In genomic region chr5:135103999-135104660, GRCm38 (mm10) we compare ENCODE assay signal across 9 mouse cellular contexts. TPM values are rescaled to one million over a fixed set of nuclear protein-coding genes. Genes with fewer than 3 reads are reported as not detected.
DNase-seq lines count a peak whose midpoint lies in the region; ATAC-seq and TF ChIP-seq lines count a peak whose summit lies in the region.
"Had no signal": no experiment of that assay in that cellular context is flagged by ENCODE, and none has a peak within 500 bp of the region (broad histone marks: within the 10 kb centered on the region; RNA-seq: fewer than 3 reads in every experiment).

No protein-coding gene starts in this region.

- H3K27ac ChIP-seq in hindbrain, postnatal 0 days: no peak overlapping the region
- H3K27ac ChIP-seq in hindbrain, embryonic 12.5 days: no peak overlapping the region

- H3K4me3 ChIP-seq in hindbrain, postnatal 0 days (ENCODE audit: low read length): no peak overlapping the region
- H3K4me3 ChIP-seq in hindbrain, embryonic 12.5 days: no peak overlapping the region
- H3K4me3 ChIP-seq in E14TG2a.4 (replicated peaks; ENCODE audit: low read length): no peak overlapping the region
- H3K4me3 ChIP-seq: erythroblast, embryonic 14.5 days had no signal

- H3K9me3 ChIP-seq in hindbrain, postnatal 0 days (ENCODE audit: low read length): no peaks in the 10 kb centered on the region
- no peaks in the 10 kb centered on the region for H3K9me3 ChIP-seq in hindbrain, embryonic 12.5 days (replicated peaks)
- no peaks in the 10 kb centered on the region for H3K9me3 ChIP-seq in E14TG2a.4 (ENCODE audit: low read length)

- no peak overlapping the region for H3K4me2 ChIP-seq in hindbrain, postnatal 0 days (ENCODE audit: low read depth, low read length)
- no peak overlapping the region for H3K4me2 ChIP-seq in hindbrain, embryonic 12.5 days (replicated peaks)

- peak; percentile 57 for TF ChIP-seq CTCF in hindbrain, postnatal 0 days (IDR thresholded peaks at IDR 0.05; ENCODE audit: low read depth)
- TF ChIP-seq CTCF in E14TG2a.4 (conservative IDR thresholded peaks at IDR 0.05; ENCODE audit: low read length): peak; percentile 85

- no peak overlapping the region for H3K9ac ChIP-seq in hindbrain, postnatal 0 days (replicated peaks; ENCODE audit: low read length)
- H3K9ac ChIP-seq in hindbrain, embryonic 12.5 days: no peak overlapping the region

- no peaks in the 10 kb centered on the region for H3K36me3 ChIP-seq in hindbrain, postnatal 0 days (ENCODE audit: insufficient read depth, low read length)
- H3K36me3 ChIP-seq in hindbrain, embryonic 12.5 days: no peaks in the 10 kb centered on the region
- H3K36me3 ChIP-seq in E14TG2a.4 (ENCODE audit: insufficient read depth, low read length): no peaks in the 10 kb centered on the region

- WGBS in hindbrain, postnatal 0 days: 68% methylated on average over 11 of the region's 11 CpGs
- WGBS in hindbrain, embryonic 12.5 days: 65% methylated on average over 11 of the region's 11 CpGs

- no peak for DNase-seq in hindbrain, postnatal 0 days (ENCODE audit: low spot score)
- DNase-seq in 3T3-L1 (ENCODE audit: low read depth, low spot score): peak; percentile 48
- no peak for DNase-seq in layer of hippocampus, postnatal 36 days
- DNase-seq in gastrocnemius, adult 18-20 months (ENCODE audit: low spot score): no peak

- ATAC-seq in hindbrain, postnatal 0 days: no peak
- ATAC-seq in hindbrain, embryonic 12.5 days (ENCODE audit: low FRiP score): no peak
- peak; percentile 20; the same call in 1 of the 2 replicates for ATAC-seq in granulocyte monocyte progenitor cell, adult 5-6 weeks (replicated peaks; ENCODE audit: poor library complexity, severe bottlenecking)
- ATAC-seq in inflammation-experienced regulatory T-cells, adult 6 months: no peak

- 0 out of 2 replicates have a peak, but pooled peaks cover 5% of the 10 kb centered on the region for H3K4me1 ChIP-seq in hindbrain, postnatal 0 days (ENCODE audit: insufficient read depth, low read length)
- H3K4me1 ChIP-seq in hindbrain, embryonic 12.5 days: peaks cover 16% of the 10 kb centered on the region
- H3K4me1 ChIP-seq in E14TG2a.4 (replicated peaks; ENCODE audit: low read depth, low read length): peaks cover 24% of the 10 kb centered on the region

- H3K27me3 ChIP-seq in hindbrain, postnatal 0 days (ENCODE audit: insufficient read depth, low read length): peaks cover 27% of the 10 kb centered on the region
- peaks cover 49% of the 10 kb centered on the region for H3K27me3 ChIP-seq in hindbrain, embryonic 12.5 days
- H3K27me3 ChIP-seq in E14TG2a.4 (ENCODE audit: insufficient read depth, low read length): peaks cover 64% of the 10 kb centered on the region

RNA-seq across cellular contexts. Expression of gene Mlxipl, which starts 14.4 kb away (rescaled TPM):
- 0.58 and 2.3 TPM in 2 replicates for total RNA-seq in hindbrain, postnatal 0 days (2014; rRNA removed)
- polyA plus RNA-seq in hindbrain, postnatal 0 days (2015; fragmentation: Nextera tagmentation; extraction: Ambion mirVana): 0.86 and 1.4 TPM in 2 replicates
- 1.5 and 2.0 TPM in 2 replicates for polyA plus RNA-seq in hindbrain, embryonic 12.5 days (2016; fragmentation: Nextera tagmentation; extraction: Ambion mirVana)
- total RNA-seq in granulocyte monocyte progenitor cell, adult 5-6 weeks (2014; fragmentation: Nextera tagmentation): not detected in 2 replicates
- total RNA-seq in granulocyte monocyte progenitor cell, adult 5-6 weeks (2017): 1.2 TPM in 1 of 2 replicates, not detected in the other
- not detected for polyA plus RNA-seq in inflammation-experienced regulatory T-cells, adult 6 months (2017; shearing (Covaris generic))
- 1 to 10 TPM; 3.6 to 5.2 TPM for total RNA-seq in layer of hippocampus, postnatal 36 days (2021)
- 10 to 100 TPM; 54.5 to 64.1 TPM for total RNA-seq in gastrocnemius, adult 18-20 months (2021)

RNA-seq across cellular contexts. Expression of gene Vps37d, which starts 26.1 kb away (rescaled TPM):
- 97.1 and 100 TPM in 2 replicates for total RNA-seq in hindbrain, postnatal 0 days (2014; rRNA removed)
- 28.6 and 30.0 TPM in 2 replicates for polyA plus RNA-seq in hindbrain, postnatal 0 days (2015; fragmentation: Nextera tagmentation; extraction: Ambion mirVana)
- 31.6 and 34.2 TPM in 2 replicates for polyA plus RNA-seq in hindbrain, embryonic 12.5 days (2016; fragmentation: Nextera tagmentation; extraction: Ambion mirVana)
- not detected in 2 replicates for total RNA-seq in granulocyte monocyte progenitor cell, adult 5-6 weeks (2014; fragmentation: Nextera tagmentation)
- total RNA-seq in granulocyte monocyte progenitor cell, adult 5-6 weeks (2017): not detected in 2 replicates
- polyA plus RNA-seq in inflammation-experienced regulatory T-cells, adult 6 months (2017; shearing (Covaris generic)): not detected
- 10 to 100 TPM; 27.1 to 30.9 TPM for total RNA-seq in layer of hippocampus, postnatal 36 days (2021)
- under 1 TPM; 0.25 to 0.52 TPM for total RNA-seq in gastrocnemius, adult 18-20 months (2021)
- polyA plus RNA-seq: erythroblast, embryonic 14.5 days had no signal

RNA-seq across cellular contexts. Expression of gene Bud23, which starts 39.4 kb away (rescaled TPM):
- 44.8 and 52.2 TPM in 2 replicates for total RNA-seq in hindbrain, postnatal 0 days (2014; rRNA removed)
- polyA plus RNA-seq in hindbrain, postnatal 0 days (2015; fragmentation: Nextera tagmentation; extraction: Ambion mirVana): 64.5 TPM in 2 replicates
- polyA plus RNA-seq in hindbrain, embryonic 12.5 days (2016; fragmentation: Nextera tagmentation; extraction: Ambion mirVana): 113 and 119 TPM in 2 replicates
- total RNA-seq in granulocyte monocyte progenitor cell, adult 5-6 weeks (2014; fragmentation: Nextera tagmentation): 80.5 and 90.8 TPM in 2 replicates
- 44.9 and 89.9 TPM in 2 replicates for total RNA-seq in granulocyte monocyte progenitor cell, adult 5-6 weeks (2017)
- 10 to 100 TPM; 63.3 to 71.1 (median 67.0) TPM for polyA plus RNA-seq in inflammation-experienced regulatory T-cells, adult 6 months (2017; shearing (Covaris generic))
- total RNA-seq in layer of hippocampus, postnatal 36 days (2021): 10 to 100 TPM; 49.4 to 60.1 TPM
- 10 to 100 TPM; 28.2 to 35.7 TPM for total RNA-seq in gastrocnemius, adult 18-20 months (2021)

RNA-seq across cellular contexts. Expression of gene Dnajc30, which starts 40.1 kb away (rescaled TPM):
- 14.7 and 19.6 TPM in 2 replicates for total RNA-seq in hindbrain, postnatal 0 days (2014; rRNA removed)
- 43.4 and 45.3 TPM in 2 replicates for polyA plus RNA-seq in hindbrain, postnatal 0 days (2015; fragmentation: Nextera tagmentation; extraction: Ambion mirVana)
- polyA plus RNA-seq in hindbrain, embryonic 12.5 days (2016; fragmentation: Nextera tagmentation; extraction: Ambion mirVana): 28.9 and 34.4 TPM in 2 replicates
- 15.7 and 18.7 TPM in 2 replicates for total RNA-seq in granulocyte monocyte progenitor cell, adult 5-6 weeks (2014; fragmentation: Nextera tagmentation)
- 5.4 and 6.5 TPM in 2 replicates for total RNA-seq in granulocyte monocyte progenitor cell, adult 5-6 weeks (2017)
- polyA plus RNA-seq in inflammation-experienced regulatory T-cells, adult 6 months (2017; shearing (Covaris generic)): 10 to 100 TPM; 18.9 to 32.0 (median 30.4) TPM
- 10 to 100 TPM; 38.3 to 38.4 TPM for total RNA-seq in layer of hippocampus, postnatal 36 days (2021)
- total RNA-seq in gastrocnemius, adult 18-20 months (2021): 10 to 100 TPM; 26.7 to 28.1 TPM

RNA-seq across cellular contexts. Expression of gene Tbl2, which starts 45.3 kb away (rescaled TPM):
- 36.9 and 43.7 TPM in 2 replicates for total RNA-seq in hindbrain, postnatal 0 days (2014; rRNA removed)
- 10.7 and 12.3 TPM in 2 replicates for polyA plus RNA-seq in hindbrain, postnatal 0 days (2015; fragmentation: Nextera tagmentation; extraction: Ambion mirVana)
- 26.9 and 27.2 TPM in 2 replicates for polyA plus RNA-seq in hindbrain, embryonic 12.5 days (2016; fragmentation: Nextera tagmentation; extraction: Ambion mirVana)
- 14.7 and 19.2 TPM in 2 replicates for total RNA-seq in granulocyte monocyte progenitor cell, adult 5-6 weeks (2014; fragmentation: Nextera tagmentation)
- total RNA-seq in granulocyte monocyte progenitor cell, adult 5-6 weeks (2017): 19.1 and 23.0 TPM in 2 replicates
- polyA plus RNA-seq in inflammation-experienced regulatory T-cells, adult 6 months (2017; shearing (Covaris generic)): 1 to 10 TPM; 5.2 to 9.2 (median 5.8) TPM
- total RNA-seq in layer of hippocampus, postnatal 36 days (2021): 10 to 100 TPM; 32.3 to 33.0 TPM
- 1 to 10 TPM; 7.0 to 7.6 TPM for total RNA-seq in gastrocnemius, adult 18-20 months (2021)

Comparison
In these comparisons a context has a peak if more than half of its experiments do, and no peak if none do; other contexts are left out.
1. RNA of gene Mlxipl, which starts 14.4 kb away (total RNA-seq): 54.5 to 64.1 TPM in gastrocnemius, adult 18-20 months; 3.6 to 5.2 TPM in layer of hippocampus, postnatal 36 days, 1.2 TPM in granulocyte monocyte progenitor cell, adult 5-6 weeks and 0.58 to 2.3 TPM in hindbrain, postnatal 0 days; every median in the first group is over 4 times any median in the second.
2. RNA of gene Vps37d, which starts 26.1 kb away (total RNA-seq): 97.1 to 100 TPM in hindbrain, postnatal 0 days and 27.1 to 30.9 TPM in layer of hippocampus, postnatal 36 days; 0.25 to 0.52 TPM in gastrocnemius, adult 18-20 months and not detected in granulocyte monocyte progenitor cell, adult 5-6 weeks; every median in the first group is over 10 times any median in the second.